Mouse (Mus musculus): ENCODE measurements around the gene Mrc2.

The Mrc2 gene

DNA sequence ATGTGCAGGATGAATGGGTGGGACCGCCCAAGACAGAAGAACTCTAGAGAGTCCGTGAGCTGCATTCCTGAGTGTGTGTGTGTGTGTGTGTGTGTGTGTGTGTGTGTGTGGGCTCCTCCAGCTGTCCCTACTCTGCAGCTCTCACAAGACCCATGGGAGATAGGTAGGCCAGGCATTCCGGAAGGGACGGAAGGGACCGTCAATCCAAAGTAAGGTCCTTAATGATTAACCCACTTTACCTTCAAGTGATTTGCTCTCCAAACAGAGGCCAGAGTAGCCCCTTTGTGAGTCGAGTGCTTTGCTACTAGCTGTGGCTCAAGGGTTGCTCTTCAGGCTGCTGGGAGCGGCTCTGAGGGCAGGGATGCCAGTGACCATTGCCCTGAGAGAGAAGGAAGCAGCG lies 59.7 kb downstream of the Mrc2 start:
- peak; percentile 62 for DNase-seq

DNA sequence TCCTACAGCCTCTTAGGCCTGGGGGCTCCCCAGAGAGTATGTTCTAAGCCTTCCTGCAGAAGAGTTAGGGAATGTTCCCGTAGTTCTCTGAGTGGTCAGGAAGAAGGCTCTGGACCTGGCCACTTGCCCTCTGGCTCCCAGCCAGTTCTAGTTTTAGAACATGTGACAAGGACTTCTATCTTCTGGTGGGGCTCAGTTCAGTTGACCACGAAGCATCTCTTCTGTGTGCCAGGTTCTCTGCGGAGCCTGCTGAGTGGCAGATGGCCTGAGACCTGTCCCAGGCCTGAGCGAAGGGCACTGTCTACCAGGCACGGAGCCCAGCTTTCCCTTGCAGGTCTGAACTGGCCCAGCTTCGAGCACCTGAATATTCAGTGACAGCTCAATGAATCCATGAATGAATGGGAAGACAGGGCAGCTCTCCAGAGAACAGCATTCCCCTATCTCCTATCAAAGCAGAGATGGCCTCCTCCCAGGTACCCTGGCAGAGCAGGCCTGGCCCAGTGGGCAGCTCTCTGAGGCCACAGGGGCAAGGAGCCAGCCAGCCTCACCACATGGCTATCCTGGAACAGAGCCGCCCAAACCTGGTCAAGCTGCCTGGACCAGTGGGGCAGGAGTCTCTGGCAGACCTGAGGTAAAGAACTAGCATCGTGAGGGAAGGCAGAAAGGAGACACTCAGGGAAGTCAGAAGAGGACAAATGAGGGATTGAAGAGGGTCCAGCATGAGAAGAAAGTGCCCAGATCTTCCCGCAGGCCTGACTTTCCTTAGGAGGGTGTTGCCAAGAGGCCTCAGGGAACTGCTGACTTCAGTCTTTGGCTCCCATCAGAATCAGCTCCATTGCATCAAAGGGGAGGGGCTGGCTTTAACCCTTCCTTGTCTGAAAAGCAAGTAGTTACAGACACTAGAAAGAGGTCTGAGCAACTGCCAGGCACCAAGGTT lies 60.8 kb downstream of the Mrc2 start:
- peak; percentile 93 for DNase-seq

DNA sequence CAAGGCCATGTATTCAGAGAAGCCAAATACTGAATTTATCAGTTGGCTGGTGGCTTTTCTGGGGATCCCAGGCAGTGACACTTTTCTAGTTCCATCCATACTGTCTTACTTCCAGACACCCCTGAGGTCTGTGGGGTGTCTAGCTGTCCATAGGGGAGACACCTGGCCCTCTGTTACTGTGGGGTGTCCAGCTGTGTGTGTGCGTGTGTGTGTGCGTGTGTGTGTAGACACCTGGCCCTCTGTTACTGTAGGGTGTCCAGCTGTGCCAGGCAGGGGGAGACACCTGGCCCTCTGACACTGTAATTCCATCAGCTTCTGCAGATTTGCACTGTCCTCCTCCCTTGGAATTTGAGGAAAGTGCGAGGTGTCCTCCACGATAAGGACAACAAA lies 61.4 kb downstream of the Mrc2 start:
- DNase-seq: no peak

DNA sequence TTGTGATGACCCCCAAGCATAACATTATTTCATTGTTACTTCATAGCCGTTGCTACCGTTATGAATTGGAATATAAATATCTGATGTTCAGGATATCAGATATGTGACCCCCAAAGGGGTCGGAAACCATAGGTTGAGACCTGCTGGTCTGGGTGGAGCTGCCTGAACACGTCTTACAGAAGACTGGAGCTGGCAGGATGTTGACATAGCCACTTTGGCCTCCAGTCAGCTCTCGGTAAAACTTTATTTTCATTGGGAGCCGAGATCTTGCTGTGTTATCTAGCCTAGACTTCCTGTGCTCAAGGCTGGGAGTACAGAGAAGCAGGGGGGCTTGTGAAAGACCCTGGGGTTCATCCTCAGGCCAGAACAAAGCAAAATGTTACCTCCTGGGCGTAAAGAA lies 63.9 kb downstream of the Mrc2 start:
- DNase-seq: no peak

DNA sequence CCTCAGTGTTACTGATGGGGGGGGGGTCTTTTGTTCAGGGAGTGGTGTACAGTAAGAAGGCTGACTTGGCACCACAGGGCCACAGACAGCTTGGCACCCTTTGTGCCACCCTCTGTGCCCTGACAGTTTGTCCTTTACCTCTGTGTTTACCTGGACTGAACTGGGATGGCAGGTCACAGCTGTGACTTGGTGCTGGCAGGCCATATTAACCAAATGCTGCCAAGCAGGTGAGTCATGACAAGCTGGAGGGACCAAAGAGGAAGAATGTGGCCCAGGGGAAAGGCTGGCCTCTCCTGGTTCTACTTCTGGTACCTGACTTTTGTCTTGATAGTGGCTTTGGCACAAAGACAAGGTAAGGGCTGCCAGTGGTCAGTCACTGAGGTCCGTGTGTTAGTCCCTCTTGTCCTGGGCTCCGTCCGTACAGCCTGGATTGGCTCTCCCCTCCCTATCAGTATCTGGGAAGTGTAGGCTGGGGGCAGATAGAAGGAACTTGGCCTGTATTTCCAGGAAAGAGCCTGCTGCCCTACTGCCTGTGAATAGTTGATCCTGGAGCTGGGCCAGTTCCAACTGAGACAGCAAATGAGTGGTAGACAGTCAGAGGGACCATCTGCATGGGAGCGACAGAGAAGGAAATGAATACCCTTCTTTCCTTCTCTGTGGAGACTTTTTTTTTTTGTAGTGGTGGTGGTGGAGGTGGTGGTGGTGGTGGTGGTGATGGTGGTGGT lies 69.8 kb downstream of the Mrc2 start:
- DNase-seq: no peak

DNA sequence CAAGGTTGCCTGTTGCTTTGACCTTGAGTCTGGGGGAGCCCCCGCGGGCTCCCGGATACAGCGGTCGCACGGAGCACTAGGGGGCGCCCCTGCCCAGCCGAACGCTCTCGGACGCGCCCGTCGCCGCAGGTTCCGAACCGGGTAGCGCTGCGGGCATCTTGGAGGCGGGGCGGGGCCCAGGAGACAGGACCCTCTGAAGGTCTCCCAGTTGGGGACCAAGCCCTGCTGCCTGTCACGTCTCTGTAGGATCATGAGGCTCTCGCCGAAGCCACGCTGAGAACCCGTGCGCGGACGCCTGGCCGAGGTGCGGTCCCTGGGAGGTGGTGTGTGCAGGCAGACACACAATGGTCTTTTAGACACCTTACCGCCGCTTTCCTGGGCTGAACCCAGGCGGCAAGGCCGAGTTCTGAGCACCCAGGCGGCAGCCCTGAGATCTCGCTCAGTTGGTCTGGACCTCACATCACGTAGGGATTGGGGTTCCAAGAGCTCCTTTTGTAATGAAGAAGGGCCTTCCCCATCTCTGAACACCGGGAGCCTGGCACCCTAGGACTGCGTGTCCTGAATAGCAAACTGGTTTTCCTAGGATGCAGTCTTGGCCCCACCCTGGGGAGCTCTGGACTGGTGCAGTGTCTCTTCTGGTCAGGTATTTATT lies 70.6 kb downstream of the Mrc2 start:
- DNase-seq: peak; percentile 88

DNA sequence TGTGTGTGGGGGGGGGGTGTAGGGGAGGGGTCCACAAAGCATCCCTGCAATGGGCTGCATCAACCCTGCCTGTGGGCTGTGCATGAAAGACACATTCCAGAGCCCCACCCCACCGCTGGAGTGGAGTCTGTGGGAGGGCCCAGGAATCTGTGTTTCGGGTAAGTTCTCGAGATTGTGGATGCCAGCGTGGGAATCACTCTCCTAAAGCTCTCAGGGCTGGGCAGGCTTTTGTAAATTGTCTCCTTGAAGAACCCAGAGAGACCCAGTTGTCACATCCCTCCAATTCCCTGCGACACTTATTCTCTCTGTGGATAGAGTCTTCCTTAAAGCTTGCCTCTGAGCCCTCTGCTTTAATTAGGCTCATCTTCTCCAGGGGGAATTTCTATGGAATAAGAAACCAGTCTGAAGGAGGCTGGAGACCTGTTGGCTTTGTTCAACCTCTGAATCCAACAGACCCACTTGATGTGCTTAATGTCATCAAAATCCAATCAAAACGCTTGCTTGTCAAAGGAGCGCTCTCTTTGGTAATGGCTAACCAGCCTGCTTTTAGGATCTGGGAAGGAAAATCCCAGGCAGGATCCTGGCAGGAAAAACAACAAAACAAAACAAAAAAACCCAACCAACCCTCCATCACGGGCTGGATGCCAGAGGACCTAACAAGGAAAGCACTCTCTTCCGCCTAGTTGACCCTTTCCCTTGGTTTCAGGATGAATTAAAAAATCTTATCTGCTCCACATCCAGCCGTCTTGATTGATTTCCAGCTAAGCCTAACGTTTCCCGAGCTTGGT lies 71.3 kb downstream of the Mrc2 start:
- DNase-seq: peak; percentile 79

DNA sequence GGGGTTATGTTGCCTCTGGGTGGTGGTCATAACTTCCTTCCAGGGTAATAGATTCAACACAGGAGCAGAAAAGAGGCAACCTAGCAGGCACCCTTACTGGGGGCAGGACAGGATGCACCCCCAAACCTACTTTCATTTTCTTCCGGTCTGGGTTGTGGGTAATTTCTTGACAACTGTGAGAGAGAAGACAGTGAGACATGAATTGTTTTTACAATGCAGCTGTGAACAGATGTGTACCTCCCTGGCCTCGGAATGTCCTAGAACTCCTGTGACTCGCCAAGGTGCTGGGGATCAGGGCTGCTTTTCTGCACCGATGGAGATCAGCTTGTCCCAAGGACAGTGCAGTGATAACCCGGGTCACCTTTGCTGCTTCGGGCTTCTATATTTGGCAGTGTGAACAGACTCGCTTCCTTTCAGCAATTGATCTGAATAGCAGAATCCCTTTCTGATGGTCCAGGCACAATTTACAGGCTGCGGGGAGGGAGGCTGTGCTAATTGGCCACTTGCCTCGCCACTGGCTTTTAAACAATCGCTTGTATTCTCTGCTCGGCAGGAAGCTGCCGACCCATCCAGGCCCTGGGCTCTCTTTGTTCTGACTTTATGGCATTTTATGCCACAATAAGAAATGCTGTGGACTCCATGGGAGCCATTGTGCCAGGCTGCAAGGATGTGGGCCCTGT lies 72.1 kb downstream of the Mrc2 start:
- peak; percentile 61 for DNase-seq

DNA sequence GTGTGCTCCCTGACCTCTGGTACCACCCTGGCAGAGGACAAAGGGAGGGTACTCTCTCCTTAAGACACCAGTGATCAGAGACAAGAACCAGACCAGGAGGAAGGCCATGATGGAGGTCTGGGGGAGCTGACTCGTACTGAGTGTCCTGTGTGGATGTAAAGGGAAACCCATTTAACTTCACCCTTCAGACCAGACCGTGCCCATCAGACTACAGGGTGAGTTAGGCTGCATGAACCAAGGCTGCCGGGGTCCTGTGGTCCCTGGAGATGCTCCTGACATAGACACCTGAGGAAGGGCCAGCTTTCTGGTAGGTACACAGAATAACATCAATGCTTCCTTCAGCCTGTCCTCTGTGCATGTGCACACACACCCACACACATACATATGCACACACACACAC lies 73.2 kb downstream of the Mrc2 start:
- no peak for DNase-seq

DNA sequence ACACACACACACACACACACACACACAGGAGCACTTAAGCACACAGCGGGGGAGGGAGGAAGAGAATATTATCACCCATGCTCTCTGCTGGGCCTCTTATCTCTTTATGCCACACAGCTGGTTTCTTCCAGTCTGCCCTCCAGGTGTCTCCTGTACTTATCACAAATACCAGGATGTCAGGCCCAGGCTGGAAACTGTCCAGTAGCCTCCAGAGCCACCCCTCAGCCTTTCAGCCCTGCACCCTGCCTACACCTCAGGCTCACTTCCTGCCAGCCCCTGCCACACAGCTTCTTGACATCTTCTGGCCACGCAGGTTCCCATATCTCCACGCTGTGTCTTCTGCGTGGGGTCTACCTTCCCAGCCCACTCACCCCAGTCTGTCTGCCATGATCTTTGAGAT lies 73.6 kb downstream of the Mrc2 start:
- no peak for DNase-seq

DNA sequence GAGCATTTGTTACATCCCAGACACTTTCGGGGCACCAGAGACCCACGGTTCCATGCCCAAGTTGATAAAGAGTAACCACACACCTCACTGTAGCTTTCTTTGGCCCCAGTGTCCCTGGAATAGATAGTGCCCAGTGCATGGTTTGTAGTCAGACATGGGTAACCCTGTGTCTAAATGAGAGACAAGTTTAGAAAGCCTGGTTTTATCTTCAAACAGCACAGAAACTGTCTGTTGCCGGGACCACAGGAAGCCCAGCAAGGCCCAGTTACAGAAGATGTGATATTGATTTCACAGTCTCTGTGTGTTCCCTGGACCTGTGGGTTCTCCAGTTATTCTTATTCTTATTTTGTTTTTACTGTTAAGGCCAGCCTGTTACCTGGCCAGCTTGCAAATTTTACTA lies 74.7 kb downstream of the Mrc2 start:
- DNase-seq: no peak

DNA sequence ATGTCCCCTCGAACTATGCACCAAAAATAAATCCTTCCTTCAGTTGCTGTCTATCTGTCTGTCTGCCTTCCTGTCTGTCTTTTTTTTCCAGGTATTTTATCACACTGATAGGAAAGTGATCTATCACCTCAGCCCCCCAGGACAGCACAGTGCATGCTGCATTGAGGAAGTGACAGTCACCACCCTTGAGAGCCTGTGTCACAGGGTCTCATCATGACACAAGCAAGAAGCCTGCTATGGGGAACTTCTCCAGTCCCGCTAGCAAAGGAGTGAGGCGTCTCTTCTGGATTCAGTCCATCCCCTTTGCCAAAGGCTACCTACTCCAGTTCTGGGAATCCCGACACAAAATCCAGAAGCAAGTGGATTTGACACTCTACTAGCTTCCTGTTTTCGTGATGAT lies 76.4 kb downstream of the Mrc2 start:
- DNase-seq: no peak

DNA sequence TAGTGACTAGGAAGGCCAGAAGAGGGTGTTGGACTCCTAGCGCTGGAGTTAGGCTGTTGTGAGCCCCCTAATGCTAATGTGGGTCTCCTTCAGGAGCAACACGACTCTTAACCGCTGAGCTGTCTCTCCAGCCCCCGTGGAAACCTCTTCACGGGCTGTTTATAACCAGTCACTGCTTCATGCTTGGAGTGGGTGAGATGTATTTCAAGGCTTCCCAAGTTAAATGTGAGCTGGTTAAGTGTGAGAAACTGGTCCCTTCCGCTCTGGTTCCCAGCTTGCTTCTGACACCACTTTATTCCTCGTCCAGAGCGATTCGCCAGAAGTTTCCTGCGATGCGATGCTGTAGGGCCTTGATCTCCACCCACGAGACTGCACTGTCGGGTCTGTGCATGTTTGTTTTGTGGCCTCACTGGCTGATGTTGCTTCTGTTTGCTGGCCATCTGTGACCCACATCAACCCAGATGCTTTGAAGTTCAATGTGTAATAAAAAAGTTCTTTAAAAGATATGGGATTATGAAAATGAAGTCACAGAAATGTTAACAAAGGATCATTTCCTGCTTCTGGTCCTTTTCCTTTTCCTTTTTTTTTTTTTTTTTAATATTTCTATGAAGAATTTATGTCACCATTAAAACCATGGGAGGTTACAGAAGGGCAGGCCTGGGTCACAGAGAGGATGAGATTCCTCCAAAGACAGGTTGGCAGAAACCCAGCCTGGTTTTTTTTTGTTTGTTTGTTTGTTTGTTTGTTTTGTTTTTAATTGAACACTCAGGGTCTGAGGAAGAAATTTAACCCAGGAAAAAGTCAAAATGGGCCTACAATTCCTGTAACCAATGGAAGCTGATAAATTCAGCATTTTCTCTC lies 77.3 kb downstream of the Mrc2 start:
- DNase-seq: peak; percentile 68

DNA sequence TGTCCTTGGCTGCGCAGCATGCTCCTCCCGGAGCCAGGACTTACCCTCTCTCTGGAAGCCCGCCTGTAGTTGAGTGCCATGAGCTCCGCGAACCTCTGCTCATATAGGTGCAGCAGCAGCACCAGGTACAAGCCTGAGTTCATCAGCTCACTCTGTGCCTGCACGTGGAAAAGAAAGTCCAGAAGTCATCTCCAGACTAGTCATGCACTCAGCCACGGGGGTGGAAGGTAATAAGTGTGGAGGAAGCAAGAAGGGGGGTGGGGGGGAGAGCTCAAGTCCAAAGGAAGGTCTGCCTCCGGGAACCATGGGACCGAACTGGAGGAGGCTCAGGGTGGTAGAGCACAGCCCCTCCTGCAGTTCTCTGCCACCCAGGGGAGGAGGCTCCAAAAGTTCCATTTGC lies 79.4 kb downstream of the Mrc2 start:
- DNase-seq: peak; percentile 44

DNA sequence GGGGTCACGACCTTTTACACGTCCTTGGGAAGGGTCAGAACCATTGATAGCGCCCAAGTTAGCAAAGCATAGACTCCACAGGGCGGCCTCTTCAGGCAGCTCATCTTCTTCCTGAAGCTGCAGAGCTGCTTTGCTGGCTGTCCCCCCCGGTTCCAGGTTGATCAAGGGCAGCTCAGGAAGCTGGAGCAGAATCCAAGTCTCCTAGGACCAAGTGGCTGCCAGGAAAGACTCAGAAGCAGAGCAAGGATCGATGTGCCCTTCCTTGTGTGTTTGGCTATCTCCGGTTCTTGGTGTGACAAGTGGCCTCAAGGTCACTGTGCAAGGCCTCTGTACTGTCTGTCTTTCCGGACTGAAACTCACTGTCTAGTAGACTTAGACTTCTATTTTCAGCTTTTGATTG lies 81.4 kb downstream of the Mrc2 start:
- peak; percentile 61 for DNase-seq

DNA sequence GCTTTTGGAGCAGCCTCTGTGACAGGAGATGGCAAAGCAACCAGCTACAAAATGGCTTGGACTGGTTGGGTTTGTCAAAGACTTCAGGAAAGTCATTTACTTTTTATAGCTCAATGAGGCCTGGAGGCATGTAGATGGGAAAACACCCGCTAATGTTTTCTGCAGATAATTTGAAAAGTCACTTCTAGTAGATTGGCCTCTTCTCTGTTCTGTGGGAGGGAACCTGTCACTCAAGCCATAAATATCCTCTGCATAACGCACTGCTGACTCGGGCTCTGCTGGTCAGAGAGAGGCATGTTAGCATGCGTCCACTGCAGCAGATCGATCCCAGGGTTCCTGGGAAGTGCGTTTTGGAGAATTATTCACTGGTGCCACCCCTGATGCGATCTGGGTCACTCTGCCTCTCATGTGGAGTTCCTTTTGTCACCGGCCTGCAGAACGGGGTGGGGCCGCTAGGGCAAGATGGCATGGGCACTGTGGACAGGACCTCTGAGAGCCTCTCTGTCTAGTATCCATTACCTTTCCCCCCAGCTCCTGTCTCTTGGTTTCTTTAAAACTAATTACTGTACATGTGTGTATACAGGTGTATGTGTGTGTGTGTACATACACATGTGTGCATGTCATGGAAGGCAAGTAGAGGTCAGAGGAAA lies 82.2 kb downstream of the Mrc2 start:
- DNase-seq: no peak

DNA sequence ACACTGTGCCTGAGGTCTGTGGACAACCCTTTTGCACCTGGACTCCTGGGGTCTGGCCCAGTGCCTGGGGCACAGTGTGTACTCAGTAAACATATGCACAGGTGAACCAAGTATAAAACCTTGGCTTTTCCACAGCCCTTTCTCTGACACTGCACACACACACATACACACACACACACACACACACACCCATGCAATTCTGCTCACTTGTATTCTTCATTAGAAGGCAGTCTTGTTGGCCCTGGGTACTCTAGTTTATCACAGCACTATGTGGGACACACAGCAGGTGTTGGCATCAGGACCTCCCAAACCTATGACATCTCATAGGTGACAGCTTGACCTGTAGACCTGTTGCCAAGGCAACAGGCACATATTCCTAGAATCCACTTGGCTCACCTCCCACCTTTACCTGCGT lies 83.4 kb downstream of the Mrc2 start:
- DNase-seq: no peak

DNA sequence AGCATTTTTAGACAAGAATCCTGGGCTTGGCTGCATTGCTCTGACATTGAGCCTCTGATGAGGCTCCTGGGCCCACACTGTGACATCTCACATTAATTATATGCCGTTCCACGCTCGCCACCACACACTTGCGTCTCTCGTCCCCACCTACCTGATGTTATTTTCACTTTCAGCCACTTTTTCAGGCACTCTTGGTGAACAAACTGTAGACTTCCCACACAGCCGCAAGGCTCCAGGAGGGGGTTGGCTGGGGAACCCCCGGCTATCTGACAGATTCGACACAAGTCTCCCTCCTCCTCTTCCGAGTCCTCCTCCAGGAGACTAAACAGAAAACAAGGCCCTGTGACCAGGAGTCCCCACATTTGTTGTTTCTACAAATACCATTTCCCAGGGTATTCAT lies 92.8 kb downstream of the Mrc2 start:
- no peak for DNase-seq

DNA sequence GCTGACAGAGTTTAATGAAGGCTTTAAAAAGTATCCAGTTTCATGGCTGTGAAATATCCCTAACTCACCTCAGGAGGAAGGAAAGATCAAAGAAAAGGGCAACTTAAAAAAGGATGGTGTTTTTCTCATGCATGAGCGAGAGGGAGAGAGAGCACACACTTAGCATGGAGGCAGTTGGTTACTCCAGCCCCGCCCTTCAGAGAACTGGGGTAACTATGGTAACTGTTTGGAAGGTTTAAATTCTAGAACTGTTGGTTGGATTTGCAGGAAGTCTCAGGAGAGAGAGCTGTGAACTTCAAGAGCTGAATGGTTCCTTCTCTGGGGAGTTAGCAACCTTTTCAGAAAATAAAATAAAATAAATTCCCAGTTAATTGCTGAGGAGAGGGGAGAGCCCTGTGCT lies 96.2 kb downstream of the Mrc2 start:
- DNase-seq: no peak

DNA sequence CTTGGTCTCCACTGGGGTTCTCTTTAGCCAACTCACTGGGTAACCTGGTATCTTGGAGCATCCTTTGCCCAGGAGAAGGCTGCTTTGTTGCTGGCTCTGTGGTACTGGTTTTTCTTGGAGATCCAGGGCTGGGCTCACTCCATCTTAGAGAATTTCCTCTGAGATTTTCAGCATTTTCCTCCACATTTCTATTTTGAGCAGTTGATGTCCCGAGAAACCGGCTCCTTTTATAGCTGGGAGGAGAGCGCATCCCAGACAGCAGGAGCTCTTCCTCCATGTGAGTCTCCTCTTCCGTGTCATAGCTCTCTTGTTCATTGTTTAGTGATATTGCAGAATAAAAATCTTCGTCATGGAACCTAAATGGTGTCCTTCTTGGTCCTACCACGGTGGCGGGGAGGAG lies 97.8 kb downstream of the Mrc2 start:
- no peak for DNase-seq

Measured in kidney, postnatal 14 days (tissue).